Mouse (Mus musculus) forebrain, embryonic 14.5 days (tissue): ENCODE data around the gene Chst10. TPM values are rescaled to one million over a fixed set of nuclear protein-coding genes. Genes with fewer than 3 reads are reported as not detected.

Source experiments
- ATAC-seq: fragments of 200-750 bp; cut with Nextera tagmentation; 2 replicates; pipeline ENCODE4 v1.8.0; 2017; ENCODE audit warnings: mild to moderate bottlenecking, moderate library complexity
- DNase-seq: peaks from one replicate; pipeline ENCODE4 v3.0.0-alpha.2; 2015; ENCODE audit warnings: low spot score
- H3K27ac ChIP-seq: fragments of 300-500 bp; sonication (generic); 2 replicates; pipeline ENCODE4 v1.5.1; 2014; ENCODE audit warnings: low read depth, mild to moderate bottlenecking, control low read depth, low read length, moderate library complexity
- H3K27me3 ChIP-seq: fragments of 300-500 bp; sonication (generic); replicated peaks from 2 replicates; pipeline ENCODE4 v1.6.1; 2014; ENCODE audit warnings: low read length, control low read depth, mixed read lengths; ENCODE audit not compliant: control insufficient read depth, insufficient read depth
- H3K36me3 ChIP-seq: fragments of 300-500 bp; sonication (generic); 2 replicates; pipeline ENCODE4 v1.6.1; 2014; ENCODE audit warnings: low read length, control low read depth; ENCODE audit not compliant: control insufficient read depth, insufficient read depth
- H3K4me1 ChIP-seq: fragments of 300-500 bp; sonication (generic); 2 replicates; pipeline ENCODE4 v1.6.1; 2014; ENCODE audit warnings: antibody characterized with exemption, low read length, control low read depth; ENCODE audit not compliant: control insufficient read depth, insufficient read depth
- H3K4me2 ChIP-seq: fragments of 300-500 bp; sonication (generic); 2 replicates; pipeline ENCODE4 v1.6.1; 2014; ENCODE audit warnings: mild to moderate bottlenecking, control low read depth, low read length
- H3K4me3 ChIP-seq: fragments of 300-500 bp; sonication (generic); 2 replicates; pipeline ENCODE4 v1.5.1; 2014; ENCODE audit warnings: low read depth, low read length, control low read depth
- H3K9ac ChIP-seq: fragments of 300-500 bp; sonication (generic); 2 replicates; pipeline ENCODE4 v1.6.1; 2014; ENCODE audit warnings: mild to moderate bottlenecking, low read length, control low read depth, moderate library complexity
- H3K9me3 ChIP-seq: fragments of 300-500 bp; sonication (generic); replicated peaks from 2 replicates; pipeline ENCODE4 v1.6.1; 2016; ENCODE audit warnings: low read length, control low read depth, mixed read lengths; ENCODE audit not compliant: control insufficient read depth
- WGBS: fragments of 180-500 bp; shearing (Covaris S2); extraction: QIAGEN DNeasy Blood & Tissue Kit; methylation state at CpG from one replicate; pipeline ENCODE4 v1.1.7; 2014; 5-methylcytosine and 5-hydroxymethylcytosine counted together
- polyA plus RNA-seq: library from polyadenylated mRNA; unstranded; fragments of >200 nt; fragmentation: Nextera tagmentation; extraction: Ambion mirVana; gene quantifications from 2 replicates; pipeline ENCODE4 v1.2.1, GENCODE M21; 2014

Chst10 gene
- 48.7 and 58.2 TPM in 2 replicates for polyA plus RNA-seq

- peak; percentile 95 for ATAC-seq
- H3K4me3 ChIP-seq: peak within 1 kb of the TSS; percentile 67
- H3K27me3 ChIP-seq: no peaks in the 10 kb centered on the region
- WGBS: 1% methylated on average over 67 of the region's 67 CpGs
- H3K4me1 ChIP-seq: peaks cover 14% of the 10 kb centered on the region
- H3K9ac ChIP-seq: peak within 1 kb of the TSS; percentile 78
- no peaks in the 10 kb centered on the region for H3K9me3 ChIP-seq
- no peaks in the 10 kb centered on the region for H3K36me3 ChIP-seq
- DNase-seq: peak; percentile 91
- peak within 1 kb of the TSS; percentile 90 for H3K27ac ChIP-seq
- peak within 1 kb of the TSS; percentile 68 for H3K4me2 ChIP-seq
These were observed at the start of gene Chst10 for GRCm38 (mm10) chr1:38897431-38898248. Gene Chst10, minus strand, starts transcription at chr1:38898161.

- Histone ChIP-seq H3K4me1 (no peaks in the 10 kb centered on the region), H3K9me3 (no peaks in the 10 kb centered on the region), H3K4me3 (no peak overlapping the region), H3K9ac (no peak overlapping the region), H3K27ac (no peak overlapping the region), H3K4me2 (no peak overlapping the region), H3K36me3 (no peaks in the 10 kb centered on the region), H3K27me3 (no peaks in the 10 kb centered on the region)
- DNase-seq (no peak), ATAC-seq (no peak)
- WGBS: 5% methylated on average over 5 of the region's 5 CpGs
These were observed 41.6 kb upstream of the Chst10 start for GRCm38 (mm10) chr1:38939608-38940007.

- DNase-seq (no peak), ATAC-seq (no peak)
- H3K36me3 ChIP-seq: no peaks in the 10 kb centered on the region
- no peak within 1 kb of the TSS for H3K4me2 ChIP-seq
- 74% methylated on average over 6 of the region's 6 CpGs for WGBS
- H3K27ac ChIP-seq: no peak within 1 kb of the TSS
- H3K4me3 ChIP-seq: no peak within 1 kb of the TSS
- no peaks in the 10 kb centered on the region for H3K9me3 ChIP-seq
- no peaks in the 10 kb centered on the region for H3K4me1 ChIP-seq
- H3K9ac ChIP-seq: no peak within 1 kb of the TSS
- no peaks in the 10 kb centered on the region for H3K27me3 ChIP-seq
These were observed 40.9 kb upstream of the Chst10 start, which contains the start of gene Nms for GRCm38 (mm10) chr1:38938849-38939248. Gene Nms, plus strand, starts transcription at chr1:38939149.

- H3K36me3 ChIP-seq: no peaks in the 10 kb centered on the region
- ATAC-seq: no peak
These were observed 38.8 kb upstream of the Chst10 start for GRCm38 (mm10) chr1:38936780-38937179.

GRCm38 (mm10) chr1:38934668-38935067 is 36.7 kb upstream of the Chst10 start:
- DNase-seq (peak; percentile 22), ATAC-seq (no peak)
- WGBS: 30% methylated on average over 5 of the region's 5 CpGs
- Histone ChIP-seq H3K4me1 (no peaks in the 10 kb centered on the region), H3K4me2 (no peak overlapping the region), H3K9ac (no peak overlapping the region), H3K9me3 (no peaks in the 10 kb centered on the region), H3K4me3 (no peak overlapping the region), H3K27me3 (no peaks in the 10 kb centered on the region), H3K27ac (no peak overlapping the region), H3K36me3 (no peaks in the 10 kb centered on the region)

More at GRCm38 (mm10) chr1:38936780-38937179, 38.8 kb upstream of the Chst10 start:
- DNase-seq: peak; percentile 58
- no peak overlapping the region for H3K27ac ChIP-seq
- no peaks in the 10 kb centered on the region for H3K9me3 ChIP-seq
- no peak overlapping the region for H3K4me2 ChIP-seq
- no peaks in the 10 kb centered on the region for H3K27me3 ChIP-seq
- H3K4me1 ChIP-seq: no peaks in the 10 kb centered on the region
- 27% methylated on average over 6 of the region's 6 CpGs for WGBS
- no peak overlapping the region for H3K9ac ChIP-seq
- H3K4me3 ChIP-seq: no peak overlapping the region

GRCm38 (mm10) chr1:38930767-38931166 is 32.8 kb upstream of the Chst10 start:
- no peak overlapping the region for H3K27ac ChIP-seq
- DNase-seq (no peak), ATAC-seq (no peak)
- H3K9ac ChIP-seq: no peak overlapping the region
- H3K4me2 ChIP-seq: no peak overlapping the region
- H3K36me3 ChIP-seq: no peaks in the 10 kb centered on the region
- WGBS: 70% methylated on average over 8 of the region's 8 CpGs
- H3K4me3 ChIP-seq: no peak overlapping the region
- H3K9me3 ChIP-seq: no peaks in the 10 kb centered on the region
- H3K4me1 ChIP-seq: no peaks in the 10 kb centered on the region
- no peaks in the 10 kb centered on the region for H3K27me3 ChIP-seq

GRCm38 (mm10) chr1:38929468-38929867 is 31.5 kb upstream of the Chst10 start:
- H3K27ac ChIP-seq: no peak overlapping the region
- no peaks in the 10 kb centered on the region for H3K4me1 ChIP-seq
- no peaks in the 10 kb centered on the region for H3K27me3 ChIP-seq
- no peaks in the 10 kb centered on the region for H3K36me3 ChIP-seq
- no peak overlapping the region for H3K4me2 ChIP-seq
- 65% methylated on average over 4 of the region's 4 CpGs for WGBS
- H3K9ac ChIP-seq: no peak overlapping the region
- H3K4me3 ChIP-seq: no peak overlapping the region
- no peak for ATAC-seq
- H3K9me3 ChIP-seq: no peaks in the 10 kb centered on the region
- DNase-seq: peak; percentile 23

- 90% methylated on average over 4 of the region's 4 CpGs for WGBS
- no peaks in the 10 kb centered on the region for H3K36me3 ChIP-seq
- H3K4me2 ChIP-seq: no peak overlapping the region
- DNase-seq (peak; percentile 2), ATAC-seq (no peak)
- H3K27ac ChIP-seq: no peak overlapping the region
- H3K9ac ChIP-seq: no peak overlapping the region
- H3K9me3 ChIP-seq: no peaks in the 10 kb centered on the region
- no peaks in the 10 kb centered on the region for H3K4me1 ChIP-seq
- H3K4me3 ChIP-seq: no peak overlapping the region
- no peaks in the 10 kb centered on the region for H3K27me3 ChIP-seq
These were observed 31.0 kb upstream of the Chst10 start for GRCm38 (mm10) chr1:38928996-38929395.

GRCm38 (mm10) chr1:38903985-38904384 is 6.0 kb upstream of the Chst10 start:
- H3K9me3 ChIP-seq: no peaks in the 10 kb centered on the region
- H3K4me2 ChIP-seq: no peak overlapping the region
- 73% methylated on average over 2 of the region's 2 CpGs for WGBS
- DNase-seq (no peak), ATAC-seq (no peak)
- H3K27ac ChIP-seq: no peak overlapping the region
- no peak overlapping the region for H3K4me3 ChIP-seq
- no peak overlapping the region for H3K9ac ChIP-seq
- H3K4me1 ChIP-seq: no peaks in the 10 kb centered on the region
- no peaks in the 10 kb centered on the region for H3K27me3 ChIP-seq
- no peaks in the 10 kb centered on the region for H3K36me3 ChIP-seq
